Mouse (Mus musculus): ENCODE measurements around the gene Slc35f2.
A peak's percentile ranks its signal among the peaks of the same experiment; 100 is the strongest.

Slc35f2 gene

GRCm38 (mm10) chr9:53771344-53772021 lies at the start of gene Slc35f2:
Gene Slc35f2 (plus strand): TSS chr9:53771538.
- peak; percentile 77 for DNase-seq (ENCODE audit: low spot score)

GRCm38 (mm10) chr9:53740829-53741404 lies 30.4 kb upstream of the Slc35f2 start:
- DNase-seq (ENCODE audit: low spot score): no peak

DNA sequence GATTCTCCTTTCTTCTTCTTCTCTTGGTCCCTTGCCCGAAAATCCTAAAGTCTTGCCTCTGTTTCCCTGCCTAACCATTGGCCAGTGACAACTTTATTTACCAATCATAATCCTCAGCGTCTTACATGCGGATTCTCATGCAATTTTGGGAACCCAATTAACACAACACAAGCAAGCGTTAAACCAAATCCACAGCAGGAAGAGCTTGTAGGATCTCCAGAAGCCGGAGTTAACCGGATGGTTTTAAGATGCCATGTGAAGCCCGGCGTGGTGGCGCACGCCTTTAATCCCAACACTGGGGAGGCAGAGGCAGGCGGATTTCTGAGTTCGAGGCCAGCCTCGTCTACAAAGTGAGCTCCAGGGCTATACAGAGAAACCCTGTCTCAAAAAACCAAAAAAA lies 20.9 kb upstream of the Slc35f2 start:
- no peak for DNase-seq (ENCODE audit: low spot score)

GRCm38 (mm10) chr9:53750899-53751298 lies 20.4 kb upstream of the Slc35f2 start:
- DNase-seq (ENCODE audit: low spot score): no peak

DNA sequence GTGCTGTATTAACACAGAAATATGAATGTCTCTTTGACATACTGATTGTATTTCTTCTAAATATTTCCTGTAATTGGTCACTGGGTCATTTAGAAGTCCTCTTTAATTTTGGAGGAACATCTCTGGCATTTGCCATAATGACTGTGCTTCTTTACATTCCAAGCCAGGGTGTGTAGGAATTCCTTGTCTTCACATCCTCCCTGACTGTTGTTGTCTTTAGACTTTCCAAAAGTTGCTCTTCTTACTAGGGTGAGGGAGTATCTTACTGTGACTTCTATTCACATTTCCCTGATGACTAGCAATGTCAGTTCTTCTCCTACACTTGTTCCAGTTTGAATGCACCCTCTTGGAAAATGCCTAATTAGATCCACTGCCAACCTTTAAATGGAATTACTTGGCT lies 16.5 kb upstream of the Slc35f2 start:
- no peak for DNase-seq (ENCODE audit: low spot score)

- DNase-seq (ENCODE audit: low spot score): no peak
These were observed 13.2 kb upstream of the Slc35f2 start for GRCm38 (mm10) chr9:53758142-53758541.

DNA sequence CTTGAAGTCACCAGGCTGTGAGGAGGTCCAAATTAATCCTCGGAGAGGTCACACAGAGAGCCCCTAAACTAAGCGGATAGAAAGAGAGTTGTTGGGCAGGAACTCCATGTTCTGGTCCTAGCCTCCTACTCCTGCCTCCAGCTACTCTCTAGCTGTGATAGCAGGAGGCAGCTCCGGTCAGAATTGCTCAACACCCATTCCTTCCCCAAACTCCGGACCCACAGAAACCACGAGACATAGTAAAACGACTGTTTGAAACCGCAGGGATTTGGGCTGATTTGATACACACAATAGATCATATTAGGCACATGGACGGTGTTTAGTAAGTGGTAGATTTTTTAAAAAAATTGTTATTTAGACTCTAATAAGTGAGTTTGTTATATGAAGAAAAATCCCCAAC lies 6.6 kb upstream of the Slc35f2 start:
- DNase-seq (ENCODE audit: low spot score): no peak

DNA sequence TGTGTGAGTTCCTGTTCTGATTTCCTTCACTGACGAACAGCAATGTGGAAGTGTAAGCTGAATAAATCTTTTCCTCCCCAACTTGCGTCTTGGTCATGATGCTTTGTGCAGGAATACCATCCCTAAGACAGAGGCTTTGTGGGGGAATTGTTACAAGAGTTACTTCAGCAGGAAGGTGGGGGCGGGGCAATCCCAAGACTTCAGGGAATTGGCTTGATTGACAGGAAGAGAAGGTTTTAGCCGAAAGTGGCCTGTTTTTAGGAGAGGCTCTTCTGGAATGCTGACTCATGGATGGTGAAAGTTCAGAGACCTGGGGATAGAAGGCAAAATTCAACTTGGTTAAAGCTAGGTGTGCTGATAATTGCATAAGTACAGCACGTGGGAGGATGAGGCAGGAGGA lies 2.9 kb upstream of the Slc35f2 start:
- no peak for DNase-seq (ENCODE audit: low spot score)

- DNase-seq (ENCODE audit: low spot score): no peak
These were observed 481 bp upstream of the Slc35f2 start for GRCm38 (mm10) chr9:53770771-53771343.

DNA sequence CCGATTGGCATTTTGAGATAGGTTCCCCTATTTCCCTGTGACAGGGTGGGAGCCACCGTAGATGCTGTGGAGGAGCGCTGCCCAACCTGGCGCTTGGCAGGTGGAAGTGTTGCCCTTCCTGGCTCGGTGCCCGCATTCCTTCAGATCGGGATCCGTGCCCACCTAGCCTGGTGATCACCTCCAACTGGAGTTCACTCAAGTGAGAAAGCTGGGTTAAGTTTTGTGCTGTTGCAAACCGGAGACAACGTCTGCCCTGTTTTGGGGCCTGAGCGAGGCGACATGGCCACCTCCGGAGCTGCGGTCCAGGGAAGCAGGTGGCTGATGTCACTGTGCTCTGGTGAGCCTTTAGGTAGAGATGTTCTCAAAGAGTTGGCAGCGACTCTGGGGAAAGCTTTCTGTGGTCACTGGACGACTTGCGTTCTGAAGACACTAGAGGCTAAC lies 803 bp downstream of the Slc35f2 start:
- DNase-seq (ENCODE audit: low spot score): peak; percentile 10

DNA sequence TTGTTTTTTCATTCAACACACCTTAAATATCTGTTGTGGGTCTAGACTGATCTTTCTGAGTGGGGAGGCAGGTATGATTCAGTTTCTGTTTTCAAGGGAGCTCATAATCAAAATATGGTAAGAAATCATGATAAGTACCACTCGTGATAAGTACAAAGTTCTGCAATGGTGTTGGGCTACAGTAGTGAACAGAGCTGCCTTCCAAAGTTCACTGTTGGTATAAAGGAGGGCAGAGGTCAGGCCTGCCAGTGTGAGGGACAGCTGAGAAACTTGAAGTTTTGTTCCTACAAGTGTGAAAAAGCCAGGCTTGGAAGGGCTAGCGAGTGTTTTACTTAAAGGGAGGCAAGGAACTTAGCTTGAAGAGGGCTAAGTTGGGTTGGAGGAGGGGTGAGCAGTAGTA lies 4.2 kb downstream of the Slc35f2 start:
- DNase-seq (ENCODE audit: low spot score): no peak

GRCm38 (mm10) chr9:53786561-53787407 lies 15.4 kb downstream of the Slc35f2 start:
- DNase-seq (ENCODE audit: low spot score): no peak

GRCm38 (mm10) chr9:53793830-53794330 lies 22.5 kb downstream of the Slc35f2 start:
- DNase-seq (ENCODE audit: low spot score): no peak

GRCm38 (mm10) chr9:53794490-53794889 lies 23.2 kb downstream of the Slc35f2 start:
- no peak for DNase-seq (ENCODE audit: low spot score)

- DNase-seq (ENCODE audit: low spot score): no peak
These were observed 24.0 kb downstream of the Slc35f2 start for GRCm38 (mm10) chr9:53795351-53795750.

GRCm38 (mm10) chr9:53796386-53796785 lies 25.0 kb downstream of the Slc35f2 start:
- DNase-seq (ENCODE audit: low spot score): no peak

DNA sequence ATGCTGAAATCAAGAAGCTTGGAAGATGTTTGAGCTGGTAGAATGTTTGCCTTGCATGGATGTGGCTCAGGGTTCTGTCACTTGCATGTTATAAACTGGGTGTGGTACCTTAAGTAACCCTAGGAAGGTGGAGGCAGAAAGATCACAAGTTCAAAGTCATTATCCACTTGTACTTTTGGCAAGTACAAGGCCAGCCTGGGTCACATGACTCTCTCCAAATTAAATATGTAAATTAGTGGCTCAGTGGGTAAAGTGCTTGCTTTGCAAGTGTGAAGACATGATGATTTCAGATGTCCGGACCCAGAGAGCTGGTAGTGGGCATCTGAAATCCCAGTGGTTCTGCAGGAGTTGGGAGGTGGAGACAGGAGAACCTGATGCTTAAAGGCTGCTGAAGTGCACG lies 25.8 kb downstream of the Slc35f2 start:
- DNase-seq (ENCODE audit: low spot score): no peak

DNA sequence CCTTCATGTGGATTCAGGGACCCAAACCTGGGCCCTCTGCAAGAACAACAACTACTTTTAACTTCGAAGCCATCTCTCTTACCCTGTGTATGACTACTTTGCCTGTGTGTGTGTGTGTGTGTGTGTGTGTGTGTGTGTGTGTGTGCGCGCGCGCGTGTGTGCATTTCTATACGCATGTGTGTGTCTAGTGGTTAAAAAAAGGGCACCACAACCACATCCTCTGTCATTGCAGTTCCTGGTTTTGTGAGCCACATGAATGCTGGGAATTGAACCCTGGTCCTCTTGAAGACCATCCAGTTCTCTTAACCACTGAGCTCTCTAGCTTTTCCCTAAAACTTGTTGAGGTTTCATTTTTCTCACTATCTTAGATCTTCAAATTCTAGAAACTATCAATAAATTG lies 31.6 kb downstream of the Slc35f2 start:
- DNase-seq (ENCODE audit: low spot score): no peak

GRCm38 (mm10) chr9:53806496-53807086 lies 35.3 kb downstream of the Slc35f2 start:
- DNase-seq (ENCODE audit: low spot score): no peak

- DNase-seq (ENCODE audit: low spot score): no peak
These were observed 42.1 kb downstream of the Slc35f2 start for GRCm38 (mm10) chr9:53813418-53813817.

DNA sequence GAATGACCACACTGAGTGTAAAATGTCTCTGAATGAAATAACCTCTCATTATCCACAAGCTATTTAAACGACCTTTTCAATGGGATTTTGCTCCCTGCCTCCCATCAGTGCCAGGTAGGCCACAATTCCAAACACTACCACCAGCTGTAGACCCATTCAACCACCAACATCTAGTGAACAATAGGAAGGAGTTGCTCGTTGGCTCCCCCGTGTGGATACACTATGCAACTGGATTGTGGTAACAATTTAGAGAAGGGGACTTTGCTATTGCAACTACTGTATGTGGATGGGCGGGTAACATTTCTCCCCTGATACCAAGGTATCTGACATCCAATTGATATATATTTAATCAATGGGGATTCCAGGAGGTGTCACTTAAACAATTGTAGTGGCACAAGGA lies 47.4 kb downstream of the Slc35f2 start:
- DNase-seq (ENCODE audit: low spot score): peak; percentile 71

- DNase-seq (ENCODE audit: low spot score): peak; percentile 82
These were observed 54.0 kb downstream of the Slc35f2 start for GRCm38 (mm10) chr9:53825318-53825717.

Data from embryo, embryonic 10 days (tissue).